Mouse (Mus musculus) forebrain, embryonic 14.5 days (tissue): ENCODE measurements around the gene Eri3. TPM values are rescaled to one million over a fixed set of nuclear protein-coding genes. Genes with fewer than 3 reads are reported as not detected.

Experiments
- ATAC-seq: fragments of 200-750 bp; cut with Nextera tagmentation; 2 replicates; pipeline ENCODE4 v1.8.0; 2017; ENCODE audit warnings: mild to moderate bottlenecking, moderate library complexity
- DNase-seq: peaks from one replicate; pipeline ENCODE4 v3.0.0-alpha.2; 2015; ENCODE audit warnings: low spot score
- H3K27ac ChIP-seq: fragments of 300-500 bp; sonication (generic); 2 replicates; pipeline ENCODE4 v1.5.1; 2014; ENCODE audit warnings: low read depth, mild to moderate bottlenecking, control low read depth, low read length, moderate library complexity
- H3K27me3 ChIP-seq: fragments of 300-500 bp; sonication (generic); replicated peaks from 2 replicates; pipeline ENCODE4 v1.6.1; 2014; ENCODE audit warnings: low read length, control low read depth, mixed read lengths; ENCODE audit not compliant: control insufficient read depth, insufficient read depth
- H3K36me3 ChIP-seq: fragments of 300-500 bp; sonication (generic); 2 replicates; pipeline ENCODE4 v1.6.1; 2014; ENCODE audit warnings: low read length, control low read depth; ENCODE audit not compliant: control insufficient read depth, insufficient read depth
- H3K4me1 ChIP-seq: fragments of 300-500 bp; sonication (generic); 2 replicates; pipeline ENCODE4 v1.6.1; 2014; ENCODE audit warnings: antibody characterized with exemption, low read length, control low read depth; ENCODE audit not compliant: control insufficient read depth, insufficient read depth
- H3K4me2 ChIP-seq: fragments of 300-500 bp; sonication (generic); 2 replicates; pipeline ENCODE4 v1.6.1; 2014; ENCODE audit warnings: mild to moderate bottlenecking, control low read depth, low read length
- H3K4me3 ChIP-seq: fragments of 300-500 bp; sonication (generic); 2 replicates; pipeline ENCODE4 v1.5.1; 2014; ENCODE audit warnings: low read depth, low read length, control low read depth
- H3K9ac ChIP-seq: fragments of 300-500 bp; sonication (generic); 2 replicates; pipeline ENCODE4 v1.6.1; 2014; ENCODE audit warnings: mild to moderate bottlenecking, low read length, control low read depth, moderate library complexity
- H3K9me3 ChIP-seq: fragments of 300-500 bp; sonication (generic); replicated peaks from 2 replicates; pipeline ENCODE4 v1.6.1; 2016; ENCODE audit warnings: low read length, control low read depth, mixed read lengths; ENCODE audit not compliant: control insufficient read depth
- WGBS: fragments of 180-500 bp; shearing (Covaris S2); extraction: QIAGEN DNeasy Blood & Tissue Kit; methylation state at CpG from one replicate; pipeline ENCODE4 v1.1.7; 2014; 5-methylcytosine and 5-hydroxymethylcytosine counted together
- polyA plus RNA-seq: library from polyadenylated mRNA; unstranded; fragments of >200 nt; fragmentation: Nextera tagmentation; extraction: Ambion mirVana; gene quantifications from 2 replicates; pipeline ENCODE4 v1.2.1, GENCODE M21; 2014

The Eri3 gene
- polyA plus RNA-seq, 1 experiment from 2014 or later = 225 TPM

DNA sequence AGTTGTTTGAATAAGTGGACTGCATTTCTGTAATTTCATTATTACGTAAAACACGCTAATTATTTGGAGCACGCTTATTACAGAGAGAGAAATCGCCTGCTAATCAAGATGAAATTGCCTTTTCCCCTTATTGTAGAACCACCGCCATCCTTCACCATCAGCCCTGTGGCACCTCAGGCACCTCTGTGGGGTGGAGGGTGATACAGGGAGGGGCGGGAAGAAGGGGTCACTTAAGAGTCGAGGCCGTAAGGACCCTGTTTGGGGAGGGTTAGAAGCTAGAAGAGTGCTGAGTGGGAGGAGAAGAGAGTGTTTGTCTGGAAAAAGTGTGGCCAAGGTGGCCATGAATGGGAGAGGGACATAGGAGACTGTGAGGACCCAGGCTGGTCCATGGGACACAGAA is 115.9 kb downstream of the Eri3 start:
- WGBS = 64% methylated on average over 8 of the region's 8 CpGs
- H3K9ac ChIP-seq = no peak overlapping the region
- 0 out of 2 replicates have a peak, but pooled peaks have one; percentile 40 for ATAC-seq

DNA sequence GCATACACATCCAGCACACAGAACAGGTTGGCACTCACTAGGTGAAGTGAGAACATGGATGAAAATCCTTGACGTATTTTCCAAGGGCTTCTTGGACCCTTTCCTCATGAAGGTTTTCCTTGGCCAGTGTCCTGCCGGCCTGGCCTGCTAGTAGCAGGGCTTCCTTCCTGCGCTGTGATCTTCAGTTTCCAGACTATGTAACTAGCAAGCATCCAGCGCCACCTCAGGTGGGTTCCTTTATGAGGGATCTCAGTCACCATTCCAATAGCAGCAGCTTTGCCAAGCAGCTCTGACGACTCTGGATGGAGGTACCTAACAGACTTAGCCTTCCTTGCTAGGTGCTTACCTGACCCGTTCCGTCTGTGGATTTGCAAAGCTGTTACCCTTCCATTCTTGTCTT is 119.7 kb downstream of the Eri3 start:
- peaks cover 8% of the 10 kb centered on the region; the same call in 1 of the 2 replicates for H3K4me1 ChIP-seq
- H3K9ac ChIP-seq = no peak overlapping the region
- H3K27ac ChIP-seq = no peak overlapping the region
- no peaks in the 10 kb centered on the region for H3K9me3 ChIP-seq
- ATAC-seq = no peak
- no peaks in the 10 kb centered on the region for H3K27me3 ChIP-seq
- no peak overlapping the region for H3K4me3 ChIP-seq
- DNase-seq = no peak
- H3K4me2 ChIP-seq = no peak overlapping the region
- H3K36me3 ChIP-seq = peaks cover 21% of the 10 kb centered on the region
- WGBS = 84% methylated on average over 7 of the region's 7 CpGs

More for the DNA sequence above, 115.9 kb downstream of the Eri3 start:
- Histone ChIP-seq H3K27ac (no peak overlapping the region), H3K4me3 (no peak overlapping the region), H3K9me3 (no peaks in the 10 kb centered on the region), H3K27me3 (no peaks in the 10 kb centered on the region), H3K4me1 (peaks cover 8% of the 10 kb centered on the region; the same call in 1 of the 2 replicates), H3K36me3 (no peaks in the 10 kb centered on the region), H3K4me2 (no peak overlapping the region)
- no peak for DNase-seq

DNA sequence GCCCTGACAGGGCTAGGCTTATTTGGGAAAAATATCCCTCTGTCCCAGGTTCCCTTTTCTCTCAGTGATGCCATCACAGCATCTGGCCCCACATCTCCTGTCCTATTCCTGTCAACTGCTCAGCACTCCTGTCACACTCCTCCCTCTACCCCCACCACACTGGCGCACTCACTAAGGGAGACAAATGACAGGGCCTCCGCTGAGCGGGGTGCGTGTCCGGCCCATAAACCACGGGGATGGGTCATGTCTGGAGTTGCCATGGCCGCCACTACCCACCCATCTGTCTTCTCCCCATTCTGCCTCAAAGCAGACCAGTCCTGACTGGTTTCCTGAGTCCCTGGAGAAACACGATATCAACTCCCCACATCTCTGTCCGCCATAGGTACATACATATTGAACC is 121.9 kb downstream of the Eri3 start:
- H3K4me1 ChIP-seq = no peaks in the 10 kb centered on the region
- H3K27ac ChIP-seq = no peak overlapping the region
- no peaks in the 10 kb centered on the region for H3K9me3 ChIP-seq
- 77% methylated on average over 9 of the region's 9 CpGs for WGBS
- H3K4me2 ChIP-seq = no peak overlapping the region
- no peak overlapping the region for H3K9ac ChIP-seq
- ATAC-seq (no peak), DNase-seq (no peak)
- H3K27me3 ChIP-seq = no peaks in the 10 kb centered on the region
- H3K4me3 ChIP-seq = no peak overlapping the region
- H3K36me3 ChIP-seq = peaks cover 40% of the 10 kb centered on the region

- DNase-seq (no peak), ATAC-seq (no peak)
- no peaks in the 10 kb centered on the region for H3K9me3 ChIP-seq
- 74% methylated on average over 3 of the region's 3 CpGs for WGBS
- H3K27me3 ChIP-seq = no peaks in the 10 kb centered on the region
- no peak overlapping the region for H3K9ac ChIP-seq
- peaks cover 58% of the 10 kb centered on the region for H3K36me3 ChIP-seq
- no peak overlapping the region for H3K4me3 ChIP-seq
- no peak overlapping the region for H3K4me2 ChIP-seq
- H3K4me1 ChIP-seq = no peaks in the 10 kb centered on the region
- H3K27ac ChIP-seq = no peak overlapping the region
Measured at GRCm38 (mm10) chr4:117673901-117674300, 123.7 kb downstream of the Eri3 start.

GRCm38 (mm10) chr4:117676903-117677302 is 126.7 kb downstream of the Eri3 start:
- ATAC-seq (peak; percentile 74), DNase-seq (peak; percentile 92)
- Histone ChIP-seq H3K4me2 (no peak overlapping the region), H3K36me3 (peaks cover 77% of the 10 kb centered on the region), H3K27me3 (no peaks in the 10 kb centered on the region), H3K27ac (no peak overlapping the region), H3K9ac (no peak overlapping the region), H3K4me3 (no peak overlapping the region), H3K9me3 (no peaks in the 10 kb centered on the region), H3K4me1 (peaks cover 4% of the 10 kb centered on the region; the same call in 1 of the 2 replicates)
- 9% methylated on average over 3 of the region's 3 CpGs for WGBS

DNA sequence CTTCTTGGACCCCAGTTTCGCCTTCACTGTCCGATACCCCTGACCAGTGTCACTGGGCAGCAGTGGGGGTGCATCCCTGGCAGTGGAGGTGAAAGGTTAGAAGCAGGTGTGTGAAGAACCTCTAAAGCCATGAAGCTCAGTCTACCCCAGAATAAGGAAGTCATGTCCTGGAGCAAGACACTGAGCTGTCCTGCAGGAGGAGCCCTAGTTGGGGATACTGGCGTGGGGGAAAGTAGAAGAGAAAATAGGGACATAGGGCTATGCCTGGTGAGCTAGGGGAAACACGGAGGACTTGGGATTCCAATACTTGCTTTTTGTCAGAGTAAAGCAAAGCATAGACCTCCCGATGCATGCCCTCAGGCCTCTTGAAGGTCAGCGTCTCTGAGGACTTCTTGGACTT is 130.8 kb downstream of the Eri3 start:
- DNase-seq (no peak), ATAC-seq (no peak)
- H3K36me3 ChIP-seq = peaks cover 45% of the 10 kb centered on the region
- H3K9me3 ChIP-seq = no peaks in the 10 kb centered on the region
- peak overlapping the region; percentile 80; the same call in 1 of the 2 replicates for H3K4me3 ChIP-seq
- 84% methylated on average over 6 of the region's 6 CpGs for WGBS
- H3K9ac ChIP-seq = no peak overlapping the region
- H3K27me3 ChIP-seq = no peaks in the 10 kb centered on the region
- peaks cover 4% of the 10 kb centered on the region; the same call in 1 of the 2 replicates for H3K4me1 ChIP-seq
- peak overlapping the region; percentile 84; the same call in 1 of the 2 replicates for H3K4me2 ChIP-seq
- H3K27ac ChIP-seq = no peak overlapping the region

DNA sequence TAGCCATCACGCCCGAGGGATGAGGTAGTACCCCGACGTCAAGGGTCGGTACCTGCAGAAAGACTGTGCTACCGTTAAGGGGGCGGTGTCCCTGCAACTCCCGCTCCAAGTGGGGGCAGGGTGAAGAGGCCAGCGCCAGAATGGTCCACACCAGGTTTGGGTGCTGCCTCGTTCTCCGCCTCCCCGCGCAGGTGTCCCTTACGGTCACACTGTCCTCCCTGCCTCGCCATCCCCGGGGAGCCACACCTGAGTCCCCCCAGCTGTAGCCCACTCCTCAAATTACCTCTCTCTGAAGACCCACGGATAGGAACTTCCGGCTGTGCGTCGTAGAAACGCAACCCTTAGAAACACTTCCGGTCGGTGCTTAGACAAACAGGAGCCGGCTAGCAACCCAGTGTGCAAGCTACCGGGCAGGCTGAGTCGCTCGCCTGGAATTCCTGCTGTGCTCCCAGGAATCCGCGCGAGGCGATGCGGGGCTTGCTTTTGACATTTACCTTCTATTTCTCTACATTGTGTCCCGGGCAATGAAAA is 131.8 kb downstream of the Eri3 start, which contains the start of gene Dmap1:
Gene Dmap1, minus strand, starts transcription at position 343 of the 531 bp plus-strand sequence.
- H3K4me3 ChIP-seq = peak within 1 kb of the TSS; percentile 80
- ATAC-seq (peak; percentile 95), DNase-seq (peak; percentile 94)
- peaks cover 37% of the 10 kb centered on the region for H3K36me3 ChIP-seq
- under 1% methylated on average over 33 of the region's 33 CpGs for WGBS
- H3K27me3 ChIP-seq = no peaks in the 10 kb centered on the region
- H3K9ac ChIP-seq = peak within 1 kb of the TSS; percentile 83
- peak within 1 kb of the TSS; percentile 30; the same call in 1 of the 2 replicates for H3K27ac ChIP-seq
- peak within 1 kb of the TSS; percentile 84 for H3K4me2 ChIP-seq
- H3K4me1 ChIP-seq = peaks cover 4% of the 10 kb centered on the region; the same call in 1 of the 2 replicates
- no peaks in the 10 kb centered on the region for H3K9me3 ChIP-seq

- no peaks in the 10 kb centered on the region for H3K27me3 ChIP-seq
- H3K27ac ChIP-seq = peak overlapping the region; percentile 30; the same call in 1 of the 2 replicates
- peaks cover 4% of the 10 kb centered on the region; the same call in 1 of the 2 replicates for H3K4me1 ChIP-seq
- H3K9ac ChIP-seq = peak overlapping the region; percentile 83
- H3K36me3 ChIP-seq = peaks cover 33% of the 10 kb centered on the region
- peak overlapping the region; percentile 80 for H3K4me3 ChIP-seq
- H3K4me2 ChIP-seq = peak overlapping the region; percentile 84
- H3K9me3 ChIP-seq = no peaks in the 10 kb centered on the region
- ATAC-seq (peak; percentile 35; the same call in 1 of the 2 replicates), DNase-seq (no peak)
Measured at GRCm38 (mm10) chr4:117682463-117682862, 132.3 kb downstream of the Eri3 start.

GRCm38 (mm10) chr4:117683048-117683768 is 133.0 kb downstream of the Eri3 start:
- no peak overlapping the region for H3K9ac ChIP-seq
- no peak overlapping the region for H3K27ac ChIP-seq
- H3K4me3 ChIP-seq = no peak overlapping the region
- DNase-seq (no peak), ATAC-seq (no peak)
- H3K4me1 ChIP-seq = peaks cover 4% of the 10 kb centered on the region; the same call in 1 of the 2 replicates
- H3K4me2 ChIP-seq = peak overlapping the region; percentile 84; the same call in 1 of the 2 replicates
- peaks cover 26% of the 10 kb centered on the region for H3K36me3 ChIP-seq
- H3K9me3 ChIP-seq = no peaks in the 10 kb centered on the region
- no peaks in the 10 kb centered on the region for H3K27me3 ChIP-seq
- WGBS = 76% methylated on average over 6 of the region's 6 CpGs
